Mouse (Mus musculus) stomach, postnatal 0 days (tissue): ENCODE data around the gene Elp5.

Experiments
- CTCF ChIP-seq: IDR thresholded peaks from 2 replicates; pipeline ENCODE4 v1.5.1; 2016; ENCODE audit warnings: antibody characterized with exemption, low read depth, mild to moderate bottlenecking, moderate library complexity
- EP300 ChIP-seq: optimal IDR thresholded peaks from 2 replicates; pipeline ENCODE3; 2016; ENCODE audit warnings: antibody characterized with exemption

GRCm38 (mm10) chr11:69920266-69921031, 61.9 kb downstream of the Elp5 start:
- TF ChIP-seq CTCF (no peak), EP300 (no peak)
